Mouse (Mus musculus): ENCODE measurements around the gene Sesn3.

- no peak for TF ChIP-seq USF1 (IDR thresholded peaks at IDR 0.05; ENCODE audit: low read depth)
- no peak for TF ChIP-seq CTCF (IDR thresholded peaks at IDR 0.05; ENCODE audit: control insufficient read depth, insufficient read depth, insufficient read length)
- no peak for TF ChIP-seq CEBPB (IDR thresholded peaks at IDR 0.05; ENCODE audit: low read depth)
- TF ChIP-seq MAX (IDR thresholded peaks at IDR 0.05), result no peak
Observed at GRCm38 (mm10) chr9:14316618-14317017, 41.8 kb downstream of the Sesn3 start.

Data from C2C12 (cell line).